Mouse (Mus musculus) ES-E14 (cell line): ENCODE results near the gene Tcte3. TPM values are rescaled to one million over a fixed set of nuclear protein-coding genes. Genes with fewer than 3 reads are reported as not detected.

Experiments used
- DNase-seq: peaks from one replicate; pipeline ENCODE4 v3.0.0-alpha.2; 2013; ENCODE audit warnings: low read depth, low spot score
- H3K27ac ChIP-seq: 2 replicates; pipeline ENCODE4 v1.5.1; 2012; ENCODE audit warnings: low read depth, mild to moderate bottlenecking, low read length, moderate library complexity, mixed read lengths; ENCODE audit not compliant: poor library complexity, insufficient read depth, severe bottlenecking
- H3K36me3 ChIP-seq: 2 replicates; pipeline ENCODE4 v1.6.1; 2012; ENCODE audit warnings: mild to moderate bottlenecking, low read length, moderate library complexity, mixed read lengths; ENCODE audit not compliant: control insufficient read depth, poor library complexity, insufficient read depth, severe bottlenecking
- H3K4me1 ChIP-seq, 2 experiments: fragments of 150-350 bp in 1 of 2; sonication (generic) in 1 of 2; 2 replicates each; pipeline ENCODE4 v1.6.1; 2012; ENCODE audit warnings: low read length in 2 of 2, mild to moderate bottlenecking in 1 of 2, mixed read lengths in 1 of 2; ENCODE audit not compliant: control insufficient read depth in 2 of 2, insufficient read depth in 2 of 2, poor library complexity in 1 of 2
- H3K4me3 ChIP-seq, 2 experiments: fragments of 150-350 bp in 1 of 2; sonication (generic) in 1 of 2; 2 replicates each; pipeline ENCODE4 v1.5.1; 2012; ENCODE audit warnings: low read length in 2 of 2, low read depth in 1 of 2, mild to moderate bottlenecking in 1 of 2, mixed read lengths in 1 of 2; ENCODE audit not compliant: insufficient read depth in 1 of 2, poor library complexity in 1 of 2, severe bottlenecking in 1 of 2
- H3K9ac ChIP-seq: 2 replicates; pipeline ENCODE4 v1.6.1; 2012; ENCODE audit warnings: low read depth, mild to moderate bottlenecking, low read length, mixed read lengths; ENCODE audit not compliant: poor library complexity, insufficient read depth, severe bottlenecking
- H3K9me3 ChIP-seq: fragments of 150-350 bp; sonication (generic); 2 replicates; pipeline ENCODE4 v1.6.1; 2012; ENCODE audit warnings: low read depth, mild to moderate bottlenecking, low read length; ENCODE audit not compliant: control insufficient read depth, insufficient read depth
- CHD2 ChIP-seq: IDR thresholded peaks from 2 replicates; pipeline ENCODE4 v1.6.1; 2014; ENCODE audit warnings: mild to moderate bottlenecking, low read depth, low read length, inconsistent platforms
- HCFC1 ChIP-seq: IDR thresholded peaks from 2 replicates; pipeline ENCODE4 v1.6.1; 2012; ENCODE audit warnings: low read length, inconsistent platforms, borderline replicate concordance; ENCODE audit not compliant: insufficient read depth
- MAFK ChIP-seq: IDR thresholded peaks from 2 replicates; pipeline ENCODE4 v1.6.1; 2014; ENCODE audit warnings: mild to moderate bottlenecking, low read depth, low read length, inconsistent platforms; ENCODE audit not compliant: insufficient read depth
- ZC3H11A ChIP-seq: IDR thresholded peaks from 2 replicates; pipeline ENCODE4 v1.6.1; 2012; ENCODE audit warnings: low read depth, mild to moderate bottlenecking, inconsistent platforms, low read length, borderline replicate concordance
- ZNF384 ChIP-seq: IDR thresholded peaks from 2 replicates; pipeline ENCODE4 v1.6.1; 2012; ENCODE audit warnings: low read depth, low read length, inconsistent platforms
- in situ Hi-C, 2 experiments: fragments of 600-800 bp; cut with MboI; formaldehyde crosslinking; loops; one replicate each; pipeline ENCODE4 v1.15.1; 2025; ENCODE audit warnings: low sequenced_read_pairs in 2 of 2, inconsistent platforms in 1 of 2; ENCODE audit not compliant: unreplicated experiment in 2 of 2
- total RNA-seq: library from RNA; depleted of rRNA; stranded (reverse); fragments of 300-350 nt; gene quantifications from 2 replicates; pipeline ENCODE4 v1.2.3, GENCODE M21; 2012

Gene Tcte3
- total RNA-seq, 1 experiment, result 5.4 TPM

- no peak overlapping the region for H3K4me3 ChIP-seq
- peak; percentile 63 for DNase-seq
- H3K36me3 ChIP-seq, result peaks cover 2% of the 10 kb centered on the region; the same call in 1 of the 2 replicates
- no peak overlapping the region for H3K9ac ChIP-seq
- H3K9me3 ChIP-seq, result no peaks in the 10 kb centered on the region
- TF ChIP-seq CHD2, result no peak
- peak; percentile 99 for TF ChIP-seq ZC3H11A
- no peak for TF ChIP-seq MAFK
- no peak; the same call in 1 of the 2 replicates for TF ChIP-seq ZNF384
- no peak for TF ChIP-seq HCFC1
- in situ Hi-C loops, result loop anchor here in 1 of 2 experiments (25.0 kb wide), 1 partner anchor 397 kb away; no protein-coding TSS in a partner anchor
- H3K27ac ChIP-seq, result no peak overlapping the region
- peaks cover 0 to 5% of the 10 kb centered on the region in 2 experiments; a peak in 1 of 4 replicates for H3K4me1 ChIP-seq
Measured at GRCm38 (mm10) chr17:15065391-15066024, 24.2 kb upstream of the Tcte3 start.

GRCm38 (mm10) chr17:15060356-15060755 lies 19.1 kb upstream of the Tcte3 start:
- Histone ChIP-seq H3K27ac (no peak overlapping the region), H3K4me3 (no peak overlapping the region), H3K9ac (no peak overlapping the region), H3K36me3 (peaks cover 26% of the 10 kb centered on the region), H3K9me3 (no peaks in the 10 kb centered on the region), H3K4me1 (peaks cover 0 to 2% of the 10 kb centered on the region in 2 experiments; a peak in 1 of 4 replicates)
- DNase-seq, result no peak
- in situ Hi-C loops, result loop anchor here in 1 of 2 experiments (25.0 kb wide), 1 partner anchor 402 kb away; no protein-coding TSS in a partner anchor
- TF ChIP-seq MAFK (no peak), ZC3H11A (no peak), HCFC1 (no peak), ZNF384 (no peak), CHD2 (no peak)

- no peak for DNase-seq
- Histone ChIP-seq H3K4me3 (no peak overlapping the region), H3K36me3 (peaks cover 29% of the 10 kb centered on the region), H3K4me1 (peaks cover 0 to 2% of the 10 kb centered on the region in 2 experiments; a peak in 1 of 4 replicates), H3K9me3 (no peaks in the 10 kb centered on the region), H3K9ac (no peak overlapping the region), H3K27ac (no peak overlapping the region)
- TF ChIP-seq CHD2 (no peak), ZC3H11A (no peak), HCFC1 (no peak), MAFK (no peak), ZNF384 (no peak)
- in situ Hi-C loops, result loop anchor here in 1 of 2 experiments (25.0 kb wide), 1 partner anchor 403 kb away; no protein-coding TSS in a partner anchor
Measured at GRCm38 (mm10) chr17:15059646-15060045, 18.4 kb upstream of the Tcte3 start.

- Histone ChIP-seq H3K4me3 (no peak overlapping the region), H3K36me3 (peaks cover 30% of the 10 kb centered on the region), H3K9ac (no peak overlapping the region), H3K27ac (no peak overlapping the region), H3K4me1 (peaks cover 0 to 2% of the 10 kb centered on the region in 2 experiments; a peak in 1 of 4 replicates), H3K9me3 (no peaks in the 10 kb centered on the region)
- in situ Hi-C loops, result loop anchor here in 1 of 2 experiments (25.0 kb wide), 1 partner anchor 404 kb away; no protein-coding TSS in a partner anchor
- no peak for DNase-seq
- TF ChIP-seq ZNF384, result no peak
- TF ChIP-seq CHD2, result no peak
- no peak for TF ChIP-seq ZC3H11A
- TF ChIP-seq MAFK, result no peak
- no peak for TF ChIP-seq HCFC1
Measured at GRCm38 (mm10) chr17:15058161-15058591, 16.9 kb upstream of the Tcte3 start.
